Mouse (Mus musculus) cerebellum, adult 11 months (tissue): Measurements from ENCODE around the gene Cars2.
"Not testable (repeated sequence)": the region's sequence is repeated elsewhere in the genome, so short reads cannot be mapped to it uniquely, and the experiment has no call there.

Experiments used
- DNase-seq: peaks from one replicate; pipeline ENCODE4 v3.0.0; 2022

The Cars2 gene

GRCm38 (mm10) chr8:11555720-11556591 is 5.4 kb upstream of the Cars2 start:
- peak; percentile 99 for DNase-seq

GRCm38 (mm10) chr8:11554799-11555719 is 4.5 kb upstream of the Cars2 start, which contains the start of gene Ing1:
TSS of gene Ing1 (plus strand) at chr8:11555571.
- peak; percentile 94 for DNase-seq

- no peak for DNase-seq
These were observed 1.8 kb upstream of the Cars2 start for GRCm38 (mm10) chr8:11552390-11552789.

- not testable (repeated sequence) for DNase-seq
These were observed 914 bp upstream of the Cars2 start for GRCm38 (mm10) chr8:11551497-11551896.

GRCm38 (mm10) chr8:11549706-11550105 is 877 bp downstream of the Cars2 start:
- DNase-seq: no peak

- no peak for DNase-seq
These were observed 3.5 kb downstream of the Cars2 start for GRCm38 (mm10) chr8:11547063-11547462.

GRCm38 (mm10) chr8:11544386-11544785 is 6.2 kb downstream of the Cars2 start:
- no peak for DNase-seq

- no peak for DNase-seq
These were observed 7.7 kb downstream of the Cars2 start for GRCm38 (mm10) chr8:11542866-11543265.

GRCm38 (mm10) chr8:11542031-11542430 is 8.6 kb downstream of the Cars2 start:
- DNase-seq: no peak

GRCm38 (mm10) chr8:11540182-11540581 is 10.4 kb downstream of the Cars2 start:
- DNase-seq: no peak

GRCm38 (mm10) chr8:11539049-11539448 is 11.5 kb downstream of the Cars2 start:
- DNase-seq: no peak

GRCm38 (mm10) chr8:11534494-11534893 is 16.1 kb downstream of the Cars2 start:
- no peak for DNase-seq

- DNase-seq: no peak
These were observed 19.7 kb downstream of the Cars2 start for GRCm38 (mm10) chr8:11530849-11531248.

GRCm38 (mm10) chr8:11530155-11530770 is 20.3 kb downstream of the Cars2 start:
- DNase-seq: no peak

- DNase-seq: no peak
These were observed 27.3 kb downstream of the Cars2 start for GRCm38 (mm10) chr8:11523331-11523730.

- no peak for DNase-seq
These were observed 31.9 kb downstream of the Cars2 start for GRCm38 (mm10) chr8:11518676-11519075.

- no peak for DNase-seq
These were observed 32.6 kb downstream of the Cars2 start for GRCm38 (mm10) chr8:11518056-11518396.

GRCm38 (mm10) chr8:11517366-11518055 is 33.1 kb downstream of the Cars2 start:
- no peak for DNase-seq

- no peak for DNase-seq
These were observed 34.3 kb downstream of the Cars2 start for GRCm38 (mm10) chr8:11516292-11516691.

- no peak for DNase-seq
These were observed 37.3 kb downstream of the Cars2 start for GRCm38 (mm10) chr8:11513247-11513646.

- DNase-seq: no peak
These were observed 37.9 kb downstream of the Cars2 start for GRCm38 (mm10) chr8:11512711-11513110.

GRCm38 (mm10) chr8:11510971-11511370 is 39.6 kb downstream of the Cars2 start:
- no peak for DNase-seq

GRCm38 (mm10) chr8:11508880-11509279 is 41.7 kb downstream of the Cars2 start:
- no peak for DNase-seq
